Mouse (Mus musculus) lung, adult 2 months (tissue): Measurements from ENCODE around the gene Hes7.

Source experiments
- CTCF ChIP-seq: fragments of 200-500 bp; IDR thresholded peaks from 2 replicates; pipeline ENCODE4 v1.5.1; 2011; ENCODE audit warnings: mild to moderate bottlenecking, low read length, control low read depth; ENCODE audit not compliant: insufficient read depth
- POLR2A ChIP-seq: fragments of 200-500 bp; IDR thresholded peaks from 2 replicates; pipeline ENCODE4 v1.6.1; 2011; ENCODE audit warnings: low read depth, mild to moderate bottlenecking, control low read depth, low read length, borderline replicate concordance; ENCODE audit errors: extremely low read depth

- TF ChIP-seq POLR2A (no peak), CTCF (no peak)
Measured at GRCm38 (mm10) chr11:69102403-69102725, 17.8 kb upstream of the Hes7 start.
